Mouse (Mus musculus): ENCODE results near the gene Pde5a. TPM values are rescaled to one million over a fixed set of nuclear protein-coding genes. Genes with fewer than 3 reads are reported as not detected.

The Pde5a gene
- total RNA-seq (2021), result 10 to 100 TPM; 12.6 to 13.3 TPM

- intact Hi-C loops (cut with DNase I), result loop anchor here (5.0 kb wide), 1 partner anchor 82 kb away; no protein-coding TSS in a partner anchor
- peak; percentile 42 to 43 for DNase-seq (ENCODE audit: low spot score in 2 of 2)
These were observed at the start of gene Pde5a for GRCm38 (mm10) chr3:122728852-122729600. Gene Pde5a (plus strand): TSS chr3:122728947.

DNA sequence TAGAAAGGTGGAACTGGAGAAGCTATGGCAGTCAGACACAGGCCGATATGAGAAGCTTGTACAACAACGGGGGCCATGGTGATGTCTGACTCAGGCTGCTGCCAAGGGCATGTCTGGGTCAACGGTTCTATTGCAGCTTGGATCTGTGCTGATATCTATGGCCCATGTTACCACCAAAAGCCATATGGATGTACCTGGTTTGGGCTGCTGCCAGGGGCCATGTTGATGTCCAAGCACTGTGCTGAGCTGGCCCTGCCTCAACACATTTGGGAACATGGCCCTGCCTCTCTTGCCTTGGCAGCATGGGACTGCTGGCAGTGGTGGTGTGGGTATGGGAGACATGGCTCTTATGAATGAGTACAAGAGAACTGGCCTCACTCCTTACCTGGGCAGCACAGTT, 47.9 kb upstream of the Pde5a start:
- intact Hi-C loops (cut with DNase I), result no loop called here
- no peak for DNase-seq (ENCODE audit: low spot score in 2 of 2)

- intact Hi-C loops (cut with DNase I), result no loop called here
- DNase-seq (ENCODE audit: low spot score in 2 of 2), result no peak
These were observed 46.4 kb upstream of the Pde5a start for GRCm38 (mm10) chr3:122682352-122682751.

DNA sequence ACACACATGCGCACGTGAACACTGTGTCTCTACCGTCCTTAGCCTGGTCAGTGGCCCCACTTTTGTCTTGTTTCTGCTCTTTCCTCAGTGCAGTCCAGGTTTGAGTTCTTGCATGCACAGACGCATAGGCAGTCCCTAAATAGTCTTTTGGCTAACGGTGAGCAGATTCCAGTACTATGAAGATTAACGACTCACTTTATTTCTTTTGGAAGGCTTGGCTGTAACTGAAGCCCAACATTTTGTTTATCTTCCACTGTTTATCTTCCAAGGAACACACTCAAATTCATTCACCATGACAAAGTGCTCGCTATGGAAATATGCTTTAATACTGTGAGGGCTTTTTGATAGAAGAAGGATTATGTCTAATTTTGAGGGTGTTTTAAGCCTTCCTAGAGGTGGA, 43.9 kb upstream of the Pde5a start:
- intact Hi-C loops (cut with DNase I), result no loop called here
- no peak for DNase-seq (ENCODE audit: low spot score in 2 of 2)

DNA sequence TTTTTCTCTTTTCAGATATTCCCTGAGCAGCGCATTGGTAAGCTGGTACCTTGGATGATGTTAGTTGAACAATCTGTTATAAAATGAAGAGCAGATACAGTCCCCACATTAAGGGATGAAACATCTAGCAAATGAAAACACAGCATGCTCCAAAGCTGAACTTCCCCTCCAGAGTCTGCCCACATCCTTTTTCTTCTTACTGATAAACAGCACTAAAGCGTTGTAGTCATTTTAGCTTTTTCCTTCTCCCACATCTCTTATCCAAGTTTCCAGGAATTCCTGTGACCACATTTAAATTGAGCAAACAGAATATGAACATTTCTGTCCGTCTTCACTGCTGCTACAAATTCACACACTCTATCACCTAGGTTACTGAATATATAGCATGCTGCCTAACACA, 35.7 kb upstream of the Pde5a start:
- intact Hi-C loops (cut with DNase I), result no loop called here
- no peak for DNase-seq (ENCODE audit: low spot score in 2 of 2)

DNA sequence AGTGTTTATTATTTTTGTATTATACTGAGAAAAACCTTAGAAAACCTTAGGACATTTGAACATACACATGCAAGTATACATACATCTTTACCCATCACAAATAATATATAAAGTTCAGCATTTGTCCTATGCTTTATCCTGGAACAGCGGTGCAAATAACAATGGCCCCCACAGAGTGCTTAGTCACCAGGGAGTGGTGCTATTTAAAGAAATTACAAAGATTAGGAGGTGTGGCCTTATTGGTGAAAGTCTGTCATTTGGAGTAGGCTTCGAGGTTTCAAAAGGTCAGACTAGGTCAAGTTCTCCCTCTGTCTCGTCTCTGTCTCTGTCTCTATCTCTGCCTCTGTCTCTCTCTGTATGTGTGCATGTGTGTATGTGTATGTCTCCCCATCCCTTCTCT, 32.9 kb upstream of the Pde5a start:
- DNase-seq (ENCODE audit: low spot score in 2 of 2), result no peak
- intact Hi-C loops (cut with DNase I), result no loop called here

- intact Hi-C loops (cut with DNase I), result no loop called here
- DNase-seq (ENCODE audit: low spot score in 2 of 2), result no peak
These were observed 32.1 kb upstream of the Pde5a start for GRCm38 (mm10) chr3:122696672-122697071.

DNA sequence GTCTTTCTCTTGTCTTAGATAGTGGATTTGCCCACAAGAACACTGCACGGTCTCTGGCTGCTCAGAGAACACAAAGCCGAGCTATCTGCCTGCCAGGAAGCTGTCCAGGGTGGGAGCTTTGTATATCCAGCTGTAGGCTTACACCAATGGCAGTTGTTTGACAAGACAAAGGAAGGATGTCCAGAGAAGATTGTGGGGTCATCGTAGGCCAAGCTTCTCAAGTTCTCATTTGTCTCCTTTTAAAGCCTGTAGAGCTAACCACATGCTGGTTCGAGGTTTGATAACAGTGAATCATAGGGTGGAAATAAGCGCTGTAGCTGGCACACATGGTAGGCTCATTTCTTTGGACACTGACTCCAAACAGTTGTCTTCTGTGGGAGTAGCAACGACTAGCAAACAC, 24.5 kb upstream of the Pde5a start:
- intact Hi-C loops (cut with DNase I), result no loop called here
- no peak for DNase-seq (ENCODE audit: low spot score in 2 of 2)

DNA sequence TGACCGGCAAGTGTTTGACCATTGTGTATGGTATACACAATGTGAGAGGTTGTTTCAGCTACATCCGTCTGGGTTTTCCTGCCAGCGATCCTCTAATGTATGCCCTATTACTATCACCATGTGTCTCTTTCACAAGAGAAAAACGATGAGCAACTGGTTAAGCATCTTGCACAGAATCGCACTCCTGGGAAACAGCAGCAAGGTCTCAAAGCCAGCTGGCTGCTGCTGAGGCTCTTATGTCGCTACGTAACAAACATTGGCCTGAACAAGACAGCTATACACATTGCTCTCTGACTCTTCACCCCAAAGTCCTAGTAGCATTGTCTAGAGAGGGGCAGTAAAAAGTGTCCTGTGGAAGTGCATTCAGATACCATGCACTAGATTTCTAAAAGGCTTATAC, 23.5 kb upstream of the Pde5a start:
- intact Hi-C loops (cut with DNase I), result no loop called here
- DNase-seq (ENCODE audit: low spot score in 2 of 2), result no peak

DNA sequence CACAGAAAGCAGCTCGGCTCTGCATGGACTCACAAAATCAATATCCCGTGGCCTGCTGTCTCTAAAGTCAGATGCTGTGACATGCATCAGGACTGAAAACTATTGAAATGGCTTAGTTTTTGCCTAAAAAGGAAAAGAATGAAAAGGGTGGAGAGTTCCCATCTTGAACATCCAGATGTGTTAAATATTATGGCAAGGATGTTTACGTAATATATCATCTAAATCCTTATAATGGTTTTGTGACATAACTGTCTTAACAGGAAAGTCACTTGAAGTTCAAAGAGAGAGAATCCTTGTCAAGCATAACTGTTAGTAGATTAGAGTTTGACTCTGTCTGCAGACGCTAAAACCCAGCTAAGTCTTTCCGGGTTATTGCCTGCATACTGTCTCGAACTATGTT, 20.3 kb upstream of the Pde5a start:
- DNase-seq (ENCODE audit: low spot score in 2 of 2), result no peak
- intact Hi-C loops (cut with DNase I), result no loop called here

- intact Hi-C loops (cut with DNase I), result no loop called here
- DNase-seq (ENCODE audit: low spot score in 2 of 2), result no peak
These were observed 18.6 kb upstream of the Pde5a start for GRCm38 (mm10) chr3:122710141-122710540.

- DNase-seq (ENCODE audit: low spot score in 2 of 2), result no peak
- intact Hi-C loops (cut with DNase I), result no loop called here
These were observed 10.1 kb upstream of the Pde5a start for GRCm38 (mm10) chr3:122718631-122719030.

GRCm38 (mm10) chr3:122721522-122721921, 7.2 kb upstream of the Pde5a start:
- no peak for DNase-seq (ENCODE audit: low spot score in 2 of 2)
- intact Hi-C loops (cut with DNase I), result no loop called here

DNA sequence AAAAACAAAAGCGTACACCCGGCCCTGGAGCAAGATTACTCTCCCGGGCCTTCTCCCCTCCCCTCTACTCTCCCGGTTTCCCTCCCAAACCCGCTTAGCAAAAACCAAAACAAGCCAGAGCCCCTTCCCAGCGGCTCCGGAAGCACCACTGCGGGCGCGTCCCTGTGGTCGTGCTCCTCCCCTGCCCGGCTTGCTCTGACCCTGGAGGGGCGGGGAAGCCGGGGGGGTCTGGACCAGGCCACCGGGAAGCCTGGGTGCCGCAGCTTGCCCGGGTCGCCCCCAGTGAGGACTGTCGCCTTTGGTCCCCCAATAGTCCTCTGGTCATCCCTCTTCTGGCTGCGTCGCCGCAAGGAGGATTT, 833 bp downstream of the Pde5a start:
- intact Hi-C loops (cut with DNase I), result loop anchor here (5.0 kb wide), 1 partner anchor 82 kb away; no protein-coding TSS in a partner anchor
- DNase-seq (ENCODE audit: low spot score in 2 of 2), result no peak

- peak; percentile 37 to 48 for DNase-seq (ENCODE audit: low spot score in 2 of 2)
- intact Hi-C loops (cut with DNase I), result loop anchor here (5.0 kb wide), 3 partner anchors 37 to 83 kb away; no protein-coding TSS in a partner anchor
These were observed 1.4 kb downstream of the Pde5a start for GRCm38 (mm10) chr3:122729960-122730740.

- intact Hi-C loops (cut with DNase I), result loop anchor here (5.0 kb wide), 2 partner anchors 37 to 52 kb away; no protein-coding TSS in a partner anchor
These were observed 2.0 kb downstream of the Pde5a start for GRCm38 (mm10) chr3:122730741-122731235.

GRCm38 (mm10) chr3:122733806-122734205, 5.1 kb downstream of the Pde5a start:
- peak in 1 of 2 experiments; percentile 3 for DNase-seq (ENCODE audit: low spot score in 2 of 2)
- intact Hi-C loops (cut with DNase I), result loop anchor here (5.0 kb wide), 2 partner anchors 33 to 48 kb away; no protein-coding TSS in a partner anchor

More at GRCm38 (mm10) chr3:122730741-122731235, 2.0 kb downstream of the Pde5a start:
- no peak for DNase-seq (ENCODE audit: low spot score in 2 of 2)

DNA sequence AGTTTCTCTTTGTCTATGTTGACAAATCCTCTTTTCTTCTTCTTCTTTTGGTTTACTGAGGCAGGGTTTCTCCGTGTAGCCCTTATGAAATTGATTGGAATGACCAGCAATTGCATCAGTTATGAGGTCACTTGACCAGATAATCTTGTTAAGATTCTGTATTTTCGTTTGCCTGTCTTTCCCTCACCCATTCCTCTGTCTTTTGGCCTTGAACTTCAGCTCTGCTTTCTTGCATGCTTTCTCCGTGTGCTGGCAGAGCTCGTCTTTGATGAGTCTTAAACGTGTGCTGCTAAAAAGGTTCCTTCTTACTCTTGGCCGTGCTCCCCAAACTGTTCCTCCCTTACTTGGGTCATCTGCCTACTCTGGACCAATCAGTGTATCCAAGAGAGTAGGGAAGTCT, 5.6 kb downstream of the Pde5a start:
- no peak for DNase-seq (ENCODE audit: low spot score in 2 of 2)
- intact Hi-C loops (cut with DNase I), result loop anchor here (5.0 kb wide), 2 partner anchors 33 to 48 kb away; no protein-coding TSS in a partner anchor

DNA sequence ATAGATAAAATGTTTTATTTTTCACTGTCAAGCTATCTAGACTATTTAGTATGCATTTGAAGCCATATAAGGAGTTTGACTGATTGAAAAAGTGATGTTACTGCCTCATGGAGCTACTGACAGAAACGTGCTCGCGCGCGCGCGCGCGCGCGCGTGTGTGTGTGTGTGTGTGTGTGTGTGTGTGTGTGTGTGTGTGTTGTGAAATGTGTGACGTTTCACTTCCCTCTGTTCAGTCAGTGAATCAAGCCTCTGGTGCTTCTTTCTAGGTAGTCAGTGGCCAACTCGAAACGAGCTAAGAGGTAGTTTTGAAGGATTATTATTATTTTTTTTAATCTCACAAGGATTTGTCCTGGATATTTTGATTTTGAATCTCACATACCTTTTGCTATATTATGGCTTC, 10.7 kb downstream of the Pde5a start:
- intact Hi-C loops (cut with DNase I), result no loop called here
- no peak for DNase-seq (ENCODE audit: low spot score in 2 of 2)

DNA sequence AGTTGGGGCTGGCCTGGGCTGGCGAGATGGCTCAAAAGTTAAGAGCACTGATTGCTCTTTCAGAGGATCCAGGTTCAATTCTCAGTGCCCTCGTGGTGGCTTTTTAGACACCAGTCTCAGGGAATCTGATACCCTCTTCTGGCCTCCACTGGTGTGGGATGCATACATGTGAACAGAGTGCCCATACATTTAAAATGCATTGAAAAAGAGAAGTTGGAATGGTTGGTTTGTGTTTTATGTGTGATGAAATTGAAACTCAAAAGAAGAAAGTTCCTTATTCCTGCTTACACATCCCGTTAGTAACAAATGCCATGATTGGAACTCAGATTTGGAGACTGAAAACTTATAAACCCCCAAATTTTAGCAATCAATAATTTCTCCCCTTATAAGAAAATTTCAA, 15.5 kb downstream of the Pde5a start:
- no peak for DNase-seq (ENCODE audit: low spot score in 2 of 2)
- intact Hi-C loops (cut with DNase I), result no loop called here

Data from left cerebral cortex, postnatal 25 days (tissue).